Mouse (Mus musculus) cerebellum, adult 2 months (tissue): ENCODE data around the gene Gm5136.

Experiments used
- CTCF ChIP-seq: fragments of 200-500 bp; IDR thresholded peaks from 2 replicates; pipeline ENCODE4 v1.5.1; 2011; ENCODE audit warnings: low read depth, mild to moderate bottlenecking, control low read depth, low read length, moderate library complexity, borderline replicate concordance; ENCODE audit not compliant: insufficient read depth
- POLR2A ChIP-seq: fragments of 200-500 bp; IDR thresholded peaks from 2 replicates; pipeline ENCODE4 v1.6.1; 2011; ENCODE audit warnings: low read length, control low read depth, borderline replicate concordance; ENCODE audit not compliant: insufficient read depth

GRCm38 (mm10) chr10:108701361-108702128 is 1.6 kb upstream of the Gm5136 start:
- TF ChIP-seq CTCF (no peak), POLR2A (no peak)
